Mouse (Mus musculus) CH12.LX (cell line): ENCODE results near the gene Farp1. TPM values are rescaled to one million over a fixed set of nuclear protein-coding genes. Genes with fewer than 3 reads are reported as not detected.
A peak's percentile ranks its signal among the peaks of the same experiment; 100 is the strongest.

Experiments
- DNase-seq: peaks from one replicate; pipeline ENCODE4 v3.0.0-alpha.2; 2013; ENCODE audit errors: extremely low read depth
- H3K27ac ChIP-seq: 2 replicates; pipeline ENCODE4 v1.5.1; 2012; ENCODE audit warnings: low read depth, mild to moderate bottlenecking, control low read depth, moderate library complexity; ENCODE audit not compliant: insufficient read depth
- H3K27me3 ChIP-seq: replicated peaks from 2 replicates; pipeline ENCODE3; 2012; ENCODE audit warnings: inconsistent platforms
- H3K36me3 ChIP-seq, 2 experiments: replicated peaks in 1 of 2; 2 replicates each; pipeline versions ENCODE3 to v1.6.1; 2012; ENCODE audit warnings: inconsistent platforms in 1 of 2, low read length in 1 of 2, mild to moderate bottlenecking in 1 of 2, mixed read lengths in 1 of 2, moderate library complexity in 1 of 2; ENCODE audit not compliant: control insufficient read depth in 1 of 2, insufficient read depth in 1 of 2
- H3K4me1 ChIP-seq, 2 experiments: 2 replicates each; pipeline ENCODE4 v1.6.1; 2012; ENCODE audit warnings: inconsistent platforms in 1 of 2, moderate library complexity in 1 of 2; ENCODE audit not compliant: insufficient read depth in 2 of 2, control insufficient read depth in 1 of 2
- H3K4me2 ChIP-seq: 2 replicates; pipeline ENCODE4 v1.6.1; 2012; ENCODE audit warnings: low read depth, mild to moderate bottlenecking, control low read depth; ENCODE audit not compliant: poor library complexity, insufficient read depth, severe bottlenecking
- H3K4me3 ChIP-seq, 3 experiments: fragments of 150-350 bp in 1 of 3; sonication (generic) in 1 of 3; replicated peaks in 1 of 3; 2 replicates each; pipeline versions ENCODE3 to v1.5.1; 2011 to 2012; ENCODE audit warnings: low read depth in 2 of 3, low read length in 2 of 3, mild to moderate bottlenecking in 2 of 3, moderate library complexity in 2 of 3, control low read depth in 1 of 3, improper control_type of control experiment in 1 of 3, inconsistent platforms in 1 of 3, mixed read lengths in 1 of 3; ENCODE audit not compliant: poor library complexity in 1 of 3
- H3K79me2 ChIP-seq: replicated peaks from 2 replicates; pipeline ENCODE4 v1.6.1; 2012; ENCODE audit warnings: mild to moderate bottlenecking, moderate library complexity; ENCODE audit not compliant: control insufficient read depth, poor library complexity, insufficient read depth, severe bottlenecking; ENCODE audit errors: extremely low read depth
- H3K9ac ChIP-seq: 2 replicates; pipeline ENCODE4 v1.6.1; 2012; ENCODE audit warnings: low read depth, mild to moderate bottlenecking, control low read depth, moderate library complexity; ENCODE audit not compliant: insufficient read depth
- H3K9me3 ChIP-seq: replicated peaks from 2 replicates; pipeline ENCODE3; 2012; ENCODE audit warnings: low read length, inconsistent platforms, mixed read lengths
- CHD1 ChIP-seq: IDR thresholded peaks from 2 replicates; pipeline ENCODE4 v1.6.1; 2012; ENCODE audit warnings: low read depth, low read length, improper control_type of control experiment, inconsistent platforms
- CTCF ChIP-seq, 2 experiments: IDR thresholded peaks in 1 of 2; conservative IDR thresholded peaks in 1 of 2; 2 replicates each; pipeline ENCODE4 v1.5.1; 2011 to 2012; ENCODE audit warnings: low read depth in 2 of 2, low read length in 2 of 2, improper control_type of control experiment in 1 of 2, inconsistent platforms in 1 of 2, mild to moderate bottlenecking in 1 of 2, moderate library complexity in 1 of 2
- E2F4 ChIP-seq: IDR thresholded peaks from 2 replicates; pipeline ENCODE4 v1.6.1; 2011; ENCODE audit warnings: low read depth, low read length, improper control_type of control experiment; ENCODE audit not compliant: insufficient replicate concordance
- EP300 ChIP-seq: IDR thresholded peaks from 2 replicates; pipeline ENCODE4 v1.6.1; 2011; ENCODE audit warnings: low read length, improper control_type of control experiment
- GABPA ChIP-seq: IDR thresholded peaks from 2 replicates; pipeline ENCODE4 v1.6.1; 2012; ENCODE audit warnings: low read depth, low read length, improper control_type of control experiment, inconsistent platforms; ENCODE audit not compliant: insufficient replicate concordance
- IRF4 ChIP-seq: IDR thresholded peaks from 2 replicates; pipeline ENCODE4 v1.6.1; 2014; ENCODE audit warnings: low read depth, mild to moderate bottlenecking, inconsistent platforms, low read length, improper control_type of control experiment
- MAFK ChIP-seq: IDR thresholded peaks from 2 replicates; pipeline ENCODE4 v1.6.1; 2011; ENCODE audit warnings: low read length, improper control_type of control experiment; ENCODE audit not compliant: insufficient replicate concordance
- MEF2A ChIP-seq: IDR thresholded peaks from 2 replicates; pipeline ENCODE4 v1.6.1; 2014; ENCODE audit warnings: low read depth, mild to moderate bottlenecking, inconsistent platforms, low read length, improper control_type of control experiment, borderline replicate concordance
- MXI1 ChIP-seq: IDR thresholded peaks from 2 replicates; pipeline ENCODE4 v1.6.1; 2011; ENCODE audit warnings: mild to moderate bottlenecking, low read depth, low read length, improper control_type of control experiment
- NELFE ChIP-seq: IDR thresholded peaks from 2 replicates; pipeline ENCODE4 v1.6.1; 2011; ENCODE audit warnings: low read depth, low read length, improper control_type of control experiment
- PAX5 ChIP-seq: IDR thresholded peaks from 2 replicates; pipeline ENCODE4 v1.6.1; 2012; ENCODE audit warnings: low read length, inconsistent platforms, mixed read lengths
- POLR2A ChIP-seq: IDR thresholded peaks from 2 replicates; pipeline ENCODE4 v1.6.1; 2011; ENCODE audit warnings: low read depth, mild to moderate bottlenecking, improper control_type of control experiment, low read length
- RAD21 ChIP-seq: IDR thresholded peaks from 2 replicates; pipeline ENCODE4 v1.6.1; 2011; ENCODE audit warnings: low read depth, mild to moderate bottlenecking, low read length, improper control_type of control experiment, moderate library complexity
- SMC3 ChIP-seq: IDR thresholded peaks from 2 replicates; pipeline ENCODE4 v1.6.1; 2011; ENCODE audit warnings: low read depth, low read length, improper control_type of control experiment
- TBP ChIP-seq: conservative IDR thresholded peaks from 2 replicates; pipeline ENCODE4 v1.6.1; 2011; ENCODE audit warnings: low read depth, low read length, improper control_type of control experiment
- dilution Hi-C: fragments of 300-500 bp; cut with MboI; formaldehyde crosslinking; loops from 2 replicates; pipeline ENCODE4 v1.14.3; 2020; ENCODE audit warnings: low sequenced_read_pairs; ENCODE audit not compliant: extremely low pct_unique_long_range_greater_than_20kb, extremely low pct_ligation_motif_present
- in situ Hi-C: fragments of 300-500 bp; cut with MboI; formaldehyde crosslinking; loops from 3 replicates; pipeline ENCODE4 v1.14.3; 2019; ENCODE audit warnings: low sequenced_read_pairs, low pct_ligation_motif_present, low pct_unique_long_range_greater_than_20kb, mixed read lengths
- polyA plus RNA-seq: library from polyadenylated mRNA; unstranded; fragments of >175 nt; gene quantifications from 2 replicates; pipeline ENCODE4 v1.2.1, GENCODE M21; 2012; ENCODE audit warnings: low read depth; ENCODE audit not compliant: insufficient read length
- total RNA-seq, 2 experiments: library from RNA; depleted of rRNA; stranded (reverse); fragments of 300-350 nt in 1 of 2; fragments of >200 nt in 1 of 2; gene quantifications; 2 replicates each; pipeline ENCODE4 v1.2.3; 2012 to 2014

Farp1 gene
- total and polyA plus RNA-seq, 3 experiments = 2.4 to 10.3 (median 2.5) TPM

- no peak for TF ChIP-seq CTCF (conservative IDR thresholded peaks at IDR 0.05 in 1 of 2, IDR thresholded peaks at IDR 0.05 in 1 of 2; ENCODE audit: low read depth in 2 of 2, low read length in 2 of 2)
- TF ChIP-seq MAFK = no peak
- no peak for TF ChIP-seq IRF4
- no peak for TF ChIP-seq PAX5
- TF ChIP-seq RAD21 = no peak
- TF ChIP-seq E2F4 = no peak
- no peak for TF ChIP-seq SMC3
- TF ChIP-seq, all 38 proteins: peak for 0
- Histone ChIP-seq H3K4me1 (peaks cover 0 to 4% of the 10 kb centered on the region in 2 experiments; a peak in 2 of 4 replicates), H3K79me2 (no peaks in the 10 kb centered on the region), H3K4me2 (no peak overlapping the region), H3K27me3 (no peaks in the 10 kb centered on the region), H3K4me3 (no peak overlapping the region), H3K36me3 (peaks cover 0 to 33% of the 10 kb centered on the region in 2 experiments), H3K27ac (no peak overlapping the region), H3K9me3 (peaks cover 4% of the 10 kb centered on the region), H3K9ac (no peak overlapping the region)
- DNase-seq = no peak
- in situ Hi-C loops = loop anchor here (10.0 kb wide), 1 partner anchor 185 kb away; the partner anchor contains the start of gene Farp1
- dilution Hi-C loops = no loop called here
Measured at GRCm38 (mm10) chr14:121220040-121220322, 185.0 kb downstream of the Farp1 start.

DNA sequence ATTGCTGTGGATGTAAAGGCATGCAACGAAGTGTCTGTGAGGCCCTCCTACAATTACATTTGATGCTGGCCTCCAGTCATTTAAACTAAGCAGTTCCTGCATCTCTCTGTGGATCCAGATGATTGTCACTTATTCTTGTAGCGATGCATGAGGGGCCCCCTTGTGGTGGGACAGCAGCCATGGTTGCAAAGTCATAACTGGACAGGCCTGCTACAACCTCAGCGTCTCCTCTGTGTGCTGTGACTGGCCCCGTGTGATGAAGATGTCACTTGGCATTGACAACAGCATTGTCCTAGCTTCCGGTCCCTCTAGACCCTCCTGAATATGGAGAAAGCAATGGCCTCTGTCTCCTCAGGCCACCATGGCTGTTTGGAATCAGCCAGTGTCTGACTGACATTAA is 185.7 kb downstream of the Farp1 start:
- no peaks in the 10 kb centered on the region for H3K27me3 ChIP-seq
- in situ Hi-C loops = loop anchor here (10.0 kb wide), 1 partner anchor 186 kb away; the partner anchor contains the start of gene Farp1
- H3K27ac ChIP-seq = no peak overlapping the region
- H3K9me3 ChIP-seq = peaks cover 4% of the 10 kb centered on the region
- TF ChIP-seq RAD21 = peak; percentile 53
- peak; percentile 71 for TF ChIP-seq SMC3
- TF ChIP-seq POLR2A = no peak
- TF ChIP-seq CHD1 = no peak
- no peak for TF ChIP-seq NELFE
- TF ChIP-seq CTCF (conservative IDR thresholded peaks at IDR 0.05 in 1 of 2, IDR thresholded peaks at IDR 0.05 in 1 of 2; ENCODE audit: low read depth in 2 of 2, low read length in 2 of 2) = peak; percentile 13 to 67; a peak in 2 of 4 replicates
- TF ChIP-seq, all 38 proteins: peak for 3
- dilution Hi-C loops = no loop called here
- Histone ChIP-seq H3K4me3 (no peak overlapping the region), H3K4me1 (peaks cover 0 to 4% of the 10 kb centered on the region in 2 experiments; a peak in 2 of 4 replicates), H3K36me3 (peaks cover 0 to 34% of the 10 kb centered on the region in 2 experiments), H3K9ac (no peak overlapping the region), H3K4me2 (no peak overlapping the region), H3K79me2 (no peaks in the 10 kb centered on the region)
- DNase-seq = peak; percentile 50

- Histone ChIP-seq H3K4me1 (no peaks in the 10 kb centered on the region), H3K4me3 (no peak overlapping the region), H3K9me3 (peaks cover 4% of the 10 kb centered on the region), H3K27me3 (no peaks in the 10 kb centered on the region), H3K4me2 (no peak overlapping the region), H3K27ac (no peak overlapping the region), H3K79me2 (no peaks in the 10 kb centered on the region), H3K9ac (no peak overlapping the region), H3K36me3 (peaks cover 0 to 47% of the 10 kb centered on the region in 2 experiments)
- in situ Hi-C loops (loop anchor here (10.0 kb wide), 1 partner anchor 191 kb away; the partner anchor contains the start of gene Farp1), dilution Hi-C loops (no loop called here)
- no peak for DNase-seq
- TF ChIP-seq MEF2A (no peak), MAFK (no peak), POLR2A (no peak), EP300 (no peak), GABPA (no peak), TBP (no peak), MXI1 (no peak)
Measured at GRCm38 (mm10) chr14:121225804-121226203, 190.8 kb downstream of the Farp1 start.
